Mouse (Mus musculus): ENCODE measurements around the gene Tshz2.

The Tshz2 gene

DNA sequence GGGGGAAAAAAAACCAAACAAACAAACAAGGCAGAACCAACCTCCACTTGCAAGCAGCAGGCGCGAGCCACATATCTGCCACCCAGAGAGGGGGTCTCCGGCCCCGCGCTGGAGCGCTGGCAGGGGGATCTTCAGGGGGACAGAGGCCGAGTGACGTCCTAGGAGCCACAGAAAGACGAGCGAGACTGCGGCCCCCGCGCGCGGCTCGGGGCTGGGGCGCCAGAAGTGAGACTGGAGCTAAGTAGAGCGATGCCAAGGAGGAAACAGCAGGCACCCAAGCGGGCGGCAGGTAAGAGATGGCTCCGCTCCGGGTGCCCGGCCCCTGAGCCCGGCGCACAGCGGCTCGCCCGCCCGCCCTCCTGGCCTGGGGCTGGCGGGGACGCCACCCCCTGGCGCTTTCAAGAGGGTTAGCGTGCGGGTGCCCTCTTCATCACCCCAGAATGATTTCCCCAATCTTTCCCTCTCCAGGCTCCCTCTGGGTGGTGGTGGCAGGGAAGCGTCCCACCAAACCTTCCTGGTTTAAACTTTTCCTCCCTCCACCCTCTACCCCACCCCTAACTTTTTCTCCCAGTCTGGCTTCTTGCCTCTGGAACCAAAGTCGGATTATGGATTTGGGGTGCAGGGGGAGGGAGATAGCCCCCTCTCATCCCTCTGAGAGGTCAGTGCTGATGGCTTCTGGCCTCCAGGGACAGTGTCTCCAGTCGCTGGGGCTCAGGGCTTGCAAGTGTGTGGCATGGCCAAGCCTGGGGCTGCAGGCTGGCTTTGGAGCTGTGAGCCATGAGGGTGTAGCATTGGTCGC, 877 bp downstream of the Tshz2 start:
- DNase-seq (ENCODE audit: low spot score): peak; percentile 62

DNA sequence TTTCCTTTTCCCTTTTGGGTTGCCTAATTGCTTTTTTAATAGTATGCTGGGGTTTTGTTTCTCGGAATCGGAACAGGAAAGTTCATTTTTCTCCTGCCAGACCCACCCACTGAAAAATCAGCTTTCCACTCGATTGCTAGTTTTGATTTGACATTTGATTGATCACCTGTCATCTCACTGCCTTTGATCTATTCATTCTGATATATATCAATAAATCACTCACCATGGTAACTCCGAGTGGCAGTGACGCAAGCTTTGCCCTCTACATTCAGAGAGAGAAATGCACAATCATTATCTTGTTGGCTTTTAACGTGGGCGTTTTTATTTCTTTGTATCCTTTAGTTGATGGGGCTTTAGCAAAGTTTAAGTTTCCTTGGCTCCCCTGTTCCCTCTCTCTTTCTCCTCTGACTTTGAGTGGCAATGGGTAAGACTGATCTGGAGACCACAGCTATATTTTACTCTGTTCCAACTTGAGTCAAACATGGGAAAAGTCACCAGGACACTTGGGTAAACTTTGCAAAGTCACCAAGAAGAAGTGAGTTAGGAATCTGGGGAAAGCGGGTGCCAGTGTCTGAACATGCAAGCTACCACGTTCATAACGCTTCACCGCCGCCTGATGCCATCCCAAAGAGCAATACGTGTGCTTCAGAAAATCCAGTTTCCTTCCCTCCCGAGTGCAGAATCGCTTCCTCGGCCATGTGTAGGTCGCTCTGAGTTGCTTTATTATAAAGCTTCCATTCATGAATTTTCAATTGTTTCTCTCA, 2.0 kb downstream of the Tshz2 start:
- no peak for DNase-seq (ENCODE audit: low spot score)

DNA sequence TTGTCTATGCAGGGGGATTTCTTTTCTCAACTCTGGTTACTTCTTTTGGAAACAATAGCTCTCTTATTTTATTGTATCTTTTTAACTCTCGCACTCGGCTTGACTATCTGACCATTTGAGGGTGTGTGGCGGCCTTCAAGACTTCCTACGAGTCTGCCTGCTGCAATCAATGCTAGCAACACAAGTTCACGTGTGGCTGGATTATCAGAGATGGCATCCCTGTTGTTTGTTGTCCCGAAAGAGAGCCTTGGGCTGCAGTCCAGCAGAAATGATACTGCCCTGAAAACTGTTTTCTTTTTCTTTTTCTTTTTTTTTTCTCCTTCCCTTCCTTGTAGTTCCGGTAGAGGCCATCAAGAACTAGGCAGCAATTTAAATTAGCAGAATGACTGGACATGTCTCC, 2.6 kb downstream of the Tshz2 start:
- DNase-seq (ENCODE audit: low spot score): peak; percentile 63

DNA sequence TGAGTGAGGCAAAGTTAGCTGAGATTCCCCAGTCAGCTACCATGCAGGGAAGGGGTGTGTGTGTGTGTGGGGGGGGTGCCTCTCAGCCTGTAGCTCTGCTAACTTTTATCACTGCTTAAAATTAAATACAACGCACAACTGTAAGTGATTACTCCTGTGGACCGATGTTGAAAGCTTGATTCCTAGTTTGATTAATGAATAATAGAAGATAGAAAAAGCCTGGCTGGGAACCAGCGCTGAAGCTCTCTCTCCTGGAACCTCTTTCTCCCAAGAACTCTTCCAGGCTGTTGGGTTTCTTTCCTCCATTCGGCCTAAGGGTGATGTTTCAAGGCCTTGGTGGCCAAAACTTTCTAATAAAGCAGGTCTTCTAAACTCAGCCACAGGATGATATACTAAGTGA, 3.6 kb downstream of the Tshz2 start:
- no peak for DNase-seq (ENCODE audit: low spot score)

DNA sequence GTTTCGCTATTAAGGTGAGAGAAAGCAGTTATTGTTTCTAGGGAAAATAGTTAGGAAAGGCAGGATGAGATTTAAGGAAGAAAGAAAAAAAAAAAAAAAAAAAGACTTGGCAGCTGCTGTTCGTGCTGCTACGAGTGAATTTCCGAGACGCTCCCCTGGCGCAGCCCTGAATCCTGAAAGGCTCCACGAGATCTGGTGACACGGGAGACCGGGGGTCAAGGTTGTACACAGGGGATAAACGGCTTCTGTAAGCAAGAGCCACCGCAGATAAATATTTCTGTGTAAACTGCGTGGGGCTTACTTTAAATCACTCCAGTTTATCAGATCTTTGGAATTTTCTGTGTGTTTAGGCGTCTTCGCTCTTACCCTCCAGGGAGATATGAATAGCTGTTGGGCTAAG, 8.7 kb downstream of the Tshz2 start:
- peak; percentile 60 for DNase-seq (ENCODE audit: low spot score)

DNA sequence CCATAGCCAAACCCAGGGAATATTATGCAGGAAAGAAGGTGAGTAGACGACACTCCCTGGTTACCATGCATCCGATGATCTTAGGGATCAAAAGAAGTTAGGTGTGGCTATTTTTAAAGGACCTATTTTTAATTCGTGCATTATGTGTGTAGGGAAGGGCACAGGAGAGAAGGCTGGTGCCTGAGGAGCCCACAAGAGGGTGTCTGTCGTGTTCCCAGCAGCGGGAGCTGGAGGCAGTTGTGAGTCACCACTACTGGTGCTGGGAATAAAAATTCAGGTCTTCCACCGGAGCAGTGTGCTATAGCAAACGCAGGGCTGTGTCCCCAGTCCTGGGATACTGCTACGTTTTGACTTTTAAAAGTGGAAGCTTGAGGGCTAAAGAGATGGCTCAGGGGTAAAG, 9.6 kb downstream of the Tshz2 start:
- no peak for DNase-seq (ENCODE audit: low spot score)

DNA sequence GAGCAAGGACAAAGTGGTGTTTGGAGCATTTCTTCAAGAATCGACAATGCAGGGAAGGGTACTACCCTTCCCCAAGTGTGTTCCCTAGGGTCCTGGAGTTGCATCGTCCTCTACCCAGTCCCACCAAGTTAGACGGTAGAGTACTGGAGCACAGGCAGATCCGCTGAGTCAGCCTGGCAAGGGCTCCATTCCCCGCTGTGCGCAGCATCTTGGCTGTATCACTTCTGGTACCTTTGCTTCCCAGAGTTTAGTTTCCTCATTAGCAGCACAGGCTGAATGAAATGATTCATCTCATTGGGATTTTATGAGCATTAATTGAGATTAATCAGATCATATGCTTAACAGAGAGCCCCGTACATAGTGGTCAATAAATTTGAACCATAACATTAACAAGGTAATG, 14.3 kb downstream of the Tshz2 start:
- no peak for DNase-seq (ENCODE audit: low spot score)

DNA sequence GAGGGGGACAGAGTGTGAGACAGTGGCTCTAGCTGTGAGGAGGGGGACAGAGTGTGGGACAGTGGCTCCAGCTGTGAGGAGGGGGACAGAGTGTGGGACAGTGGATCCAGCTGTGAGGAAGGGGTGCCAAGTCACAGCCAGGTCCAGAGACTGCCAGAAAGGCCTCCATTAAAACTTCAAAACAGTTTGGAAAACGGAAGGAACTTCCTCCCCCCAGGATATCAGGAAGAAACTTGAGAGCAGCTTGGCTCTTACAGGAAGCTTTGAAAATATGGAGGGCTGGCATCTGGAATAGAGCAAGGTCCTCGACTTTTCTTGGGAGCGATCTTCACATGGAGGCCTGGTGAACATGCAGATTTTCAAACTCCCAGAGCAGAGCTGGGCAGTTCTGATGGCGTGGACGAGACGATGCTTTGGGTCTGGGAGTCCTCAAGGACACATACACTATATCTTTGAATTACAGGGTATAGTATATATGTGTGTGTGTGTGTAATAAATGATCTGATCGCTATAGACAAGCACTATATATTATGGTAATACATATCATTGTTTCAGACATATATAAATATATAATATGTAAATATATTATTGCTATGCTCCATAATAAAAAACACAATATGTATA, 16.6 kb downstream of the Tshz2 start:
- no peak for DNase-seq (ENCODE audit: low spot score)

DNA sequence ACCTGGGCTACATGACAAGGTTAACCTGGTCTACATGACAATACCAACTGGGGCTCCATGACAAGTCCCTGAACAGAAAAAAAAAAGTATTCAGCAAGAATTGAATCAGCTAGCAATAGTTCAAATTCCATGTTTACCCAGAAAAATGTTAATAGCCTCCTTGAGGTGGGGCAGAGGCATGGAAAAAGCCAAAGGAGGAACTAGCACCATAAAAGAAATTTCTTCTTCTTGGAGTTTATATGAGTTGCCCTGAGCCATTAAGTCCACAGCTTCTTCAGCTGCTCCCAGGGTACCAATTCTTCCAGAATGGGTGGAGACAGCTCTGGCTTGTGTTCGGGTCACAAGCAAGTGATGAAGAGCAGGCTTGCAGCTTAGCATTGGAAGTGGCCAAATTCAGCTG, 20.5 kb downstream of the Tshz2 start:
- no peak for DNase-seq (ENCODE audit: low spot score)

DNA sequence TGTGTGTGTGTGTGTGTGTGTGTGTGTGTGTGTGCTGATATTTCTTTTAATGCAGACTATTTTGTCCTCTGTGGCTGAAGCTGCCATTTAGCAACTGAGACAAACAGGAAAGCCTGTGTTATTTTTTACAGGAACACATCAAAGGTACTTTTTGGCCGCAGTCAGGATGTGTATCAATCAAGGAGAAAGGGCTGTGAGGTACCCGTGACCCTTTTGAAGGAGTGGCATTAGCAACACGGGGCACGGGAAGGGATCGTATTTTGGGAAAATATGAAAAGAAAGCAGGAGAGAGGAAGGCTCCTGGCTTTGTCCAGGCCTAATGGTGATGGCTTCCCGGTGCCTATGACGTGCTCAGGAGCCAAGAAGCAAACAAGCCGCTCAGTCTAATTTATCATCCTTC, 31.0 kb downstream of the Tshz2 start:
- DNase-seq (ENCODE audit: low spot score): no peak

DNA sequence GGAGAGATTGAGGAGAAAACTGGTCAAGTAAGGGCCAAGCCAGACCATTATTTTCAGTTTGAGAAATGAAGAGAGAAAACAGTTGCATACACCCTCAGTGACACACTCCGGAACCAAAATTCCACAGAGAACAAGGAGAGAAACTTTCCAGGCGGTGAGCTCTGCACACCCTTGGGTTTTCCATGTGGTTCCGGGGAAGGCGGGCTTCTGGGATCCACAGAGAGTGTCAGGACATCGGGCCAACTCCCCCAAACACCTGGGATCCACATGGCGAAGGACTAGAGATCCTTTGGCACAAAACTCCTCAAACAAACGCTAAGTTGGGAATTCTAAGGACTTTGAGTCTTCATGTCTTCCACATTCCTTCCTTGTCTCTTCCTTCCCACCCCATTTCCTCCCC, 38.5 kb downstream of the Tshz2 start:
- DNase-seq (ENCODE audit: low spot score): no peak

DNA sequence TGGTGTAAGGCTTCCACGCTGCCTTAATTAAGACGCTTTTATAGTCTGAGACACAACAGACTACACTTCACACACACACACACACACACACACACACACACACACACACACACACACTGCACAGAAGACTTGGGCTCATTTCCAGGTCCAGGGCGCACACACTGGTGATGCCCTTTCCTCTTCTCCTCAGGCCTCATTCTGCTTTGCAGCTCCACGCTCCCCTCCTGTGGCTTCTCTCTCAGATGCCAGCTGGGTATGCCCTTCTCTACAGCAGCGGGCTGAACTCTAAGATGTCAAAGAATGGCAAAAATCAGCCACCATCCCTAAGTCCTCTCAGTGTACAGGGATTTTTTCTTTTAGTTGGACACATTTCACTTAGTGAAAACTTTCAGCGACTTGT, 41.0 kb downstream of the Tshz2 start:
- no peak for DNase-seq (ENCODE audit: low spot score)

DNA sequence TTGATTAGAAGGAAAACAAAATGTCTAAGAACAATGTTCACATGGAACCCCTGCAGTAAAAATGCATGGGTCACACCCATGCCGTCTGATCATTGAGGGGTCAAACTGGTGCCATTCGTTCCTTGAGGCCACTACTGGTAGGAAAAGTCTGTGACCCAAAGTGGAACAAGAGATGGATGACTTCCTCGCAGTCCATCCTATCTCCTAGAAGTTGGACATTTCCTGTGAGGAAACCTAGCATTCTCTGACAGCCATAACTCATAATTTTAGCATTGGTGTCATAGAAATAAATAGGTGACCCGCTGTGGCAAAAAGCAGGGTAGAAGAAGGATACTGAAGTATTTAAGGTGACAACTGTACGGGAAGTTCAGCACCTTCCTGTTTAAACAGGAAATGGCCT, 41.4 kb downstream of the Tshz2 start:
- no peak for DNase-seq (ENCODE audit: low spot score)

DNA sequence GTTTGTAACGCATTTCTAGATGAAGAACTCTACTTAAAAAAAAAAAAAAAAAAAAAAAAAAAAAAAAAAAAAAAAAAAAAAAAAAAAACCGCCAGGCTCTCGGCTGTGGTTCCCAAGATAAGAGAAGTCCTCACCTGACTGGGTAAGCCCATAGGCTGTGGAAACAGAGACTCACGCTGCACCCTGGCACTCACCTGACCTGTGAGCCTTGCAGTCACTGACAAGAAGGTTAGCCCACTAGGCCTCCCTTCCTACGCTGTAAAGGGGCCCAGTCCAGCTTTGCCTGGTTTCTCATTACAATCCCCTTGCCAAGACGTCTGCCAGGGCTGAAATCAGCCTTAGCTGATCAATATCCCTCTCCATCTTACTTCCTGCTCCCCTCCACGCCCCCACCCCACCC, 46.5 kb downstream of the Tshz2 start:
- DNase-seq (ENCODE audit: low spot score): no peak

DNA sequence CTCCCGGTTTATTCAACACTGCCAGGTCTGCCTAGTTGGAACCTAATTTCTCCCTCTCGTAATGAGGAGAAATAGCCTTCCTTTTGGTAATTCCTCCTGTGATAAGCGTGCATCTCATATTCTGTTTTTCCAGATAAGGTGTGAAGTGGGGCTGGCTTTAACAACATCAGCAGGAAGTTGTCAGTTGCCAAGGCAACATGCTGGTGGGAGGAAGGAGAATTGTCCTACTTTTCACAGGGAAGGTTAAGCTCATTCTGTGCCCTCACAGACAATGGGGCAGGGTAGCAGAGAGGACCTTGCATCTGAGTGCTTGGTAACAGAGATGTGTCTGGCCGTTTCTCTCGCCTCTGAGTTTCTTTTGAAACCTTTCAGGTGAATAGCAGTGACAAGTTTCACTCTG, 47.1 kb downstream of the Tshz2 start:
- DNase-seq (ENCODE audit: low spot score): no peak

DNA sequence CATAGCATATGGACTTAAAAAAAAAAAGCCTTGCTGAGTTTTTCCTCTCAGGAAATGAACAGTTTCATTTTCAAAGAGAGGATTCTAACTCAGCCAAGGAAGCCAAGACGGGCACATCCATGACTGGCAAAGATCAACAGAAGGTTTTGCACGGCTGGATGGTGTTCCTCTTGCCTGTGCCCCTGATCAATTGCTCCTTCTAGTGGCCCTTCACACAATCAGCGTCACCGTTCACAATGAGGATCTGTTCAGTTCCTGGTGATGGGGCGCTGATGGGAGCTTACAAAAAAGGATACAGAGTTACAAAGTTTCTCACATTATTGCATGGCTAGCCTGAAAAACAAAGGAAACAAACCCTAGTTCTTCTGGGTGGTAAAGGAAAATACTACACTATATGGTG, 52.4 kb downstream of the Tshz2 start:
- DNase-seq (ENCODE audit: low spot score): no peak

DNA sequence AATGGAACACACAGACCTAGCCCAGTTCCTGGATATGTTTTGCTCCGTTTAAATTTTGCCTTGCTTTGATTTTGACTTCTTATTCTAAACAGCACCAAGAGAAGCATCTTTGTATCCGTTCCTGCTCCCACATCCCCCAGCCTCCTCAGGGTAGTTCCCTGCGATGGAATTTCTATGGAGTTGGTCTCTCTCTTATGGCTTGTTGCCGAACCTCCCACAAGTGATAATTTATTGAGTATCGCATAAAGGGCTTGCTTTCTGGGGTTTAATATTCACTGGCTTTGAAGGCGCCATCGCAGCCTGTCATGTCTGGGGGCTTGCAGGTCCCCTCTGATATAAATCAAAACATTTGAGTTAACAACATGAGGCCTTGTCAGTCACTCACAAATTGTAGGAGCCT, 52.9 kb downstream of the Tshz2 start:
- DNase-seq (ENCODE audit: low spot score): no peak

DNA sequence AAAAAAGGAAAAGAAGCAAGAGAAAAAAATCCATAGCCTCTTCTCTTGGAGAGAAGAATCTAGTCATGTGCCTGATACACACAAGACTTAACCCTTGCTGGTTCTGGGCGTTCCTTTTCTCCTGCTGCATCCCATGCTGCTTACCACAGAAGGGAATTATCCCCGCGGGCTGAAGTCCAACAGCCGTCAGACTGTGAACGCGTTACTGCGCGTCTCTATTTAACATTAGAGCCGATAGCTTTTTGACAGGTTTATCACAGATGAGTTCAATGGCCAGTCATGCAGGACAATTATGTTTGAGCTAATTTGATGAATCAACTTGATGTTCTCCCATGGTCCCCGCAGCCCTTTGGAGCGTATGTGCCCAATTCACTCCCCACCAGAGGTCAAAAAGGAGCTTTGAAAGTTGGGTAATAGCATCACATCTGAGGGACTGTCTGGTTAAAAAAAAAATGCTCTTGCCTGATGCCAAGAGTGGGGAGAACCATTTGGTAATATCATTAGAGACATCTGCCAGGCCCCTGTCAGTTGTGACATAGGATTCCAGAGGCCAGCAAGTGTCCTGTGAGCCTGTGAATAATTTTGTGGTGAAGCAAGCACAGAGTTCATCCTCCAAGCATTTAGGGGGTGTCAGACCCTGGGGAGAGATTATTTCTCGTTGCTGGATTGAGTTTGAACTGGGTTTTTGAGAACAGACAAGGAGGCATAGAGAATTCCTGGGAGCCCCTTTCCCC, 54.1 kb downstream of the Tshz2 start:
- no peak for DNase-seq (ENCODE audit: low spot score)

DNA sequence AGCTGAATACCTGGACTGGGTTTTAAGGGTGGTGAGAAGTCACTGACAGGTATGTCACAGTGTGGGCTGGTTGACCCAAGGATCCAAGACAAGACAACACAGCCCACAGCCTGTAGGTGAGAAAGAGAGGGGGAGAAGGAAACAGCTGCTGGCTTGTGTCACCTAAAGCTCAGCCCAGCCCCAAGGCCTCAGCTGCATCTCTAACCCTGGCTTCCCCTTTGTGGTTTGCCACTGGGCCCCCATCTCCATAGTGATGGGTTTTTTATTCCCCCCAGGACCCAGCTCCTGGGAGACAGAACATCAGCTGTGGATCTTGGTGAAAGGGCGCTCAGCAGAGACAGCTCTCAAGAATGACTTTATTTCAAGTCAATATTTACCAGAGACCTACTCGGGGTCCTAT, 57.2 kb downstream of the Tshz2 start:
- no peak for DNase-seq (ENCODE audit: low spot score)

DNA sequence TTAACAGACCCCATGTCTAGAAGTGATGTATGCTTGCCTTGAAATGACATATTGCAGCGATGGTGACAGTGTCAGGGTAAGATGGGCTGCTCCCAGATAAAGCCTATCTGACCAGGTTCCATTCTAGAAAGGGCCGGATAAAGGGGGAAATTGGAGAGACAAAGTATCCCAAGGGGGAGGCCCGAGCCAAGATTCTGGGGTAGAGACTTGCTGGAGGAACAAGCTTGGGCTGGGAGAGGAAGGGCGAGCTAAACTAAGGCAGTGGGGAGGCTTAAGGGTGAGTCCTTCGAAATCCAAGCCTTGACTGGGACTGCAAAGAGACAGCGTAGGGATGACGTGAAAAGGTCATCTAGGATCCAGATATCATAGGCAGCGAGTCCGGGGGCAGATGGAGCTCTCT, 61.7 kb downstream of the Tshz2 start:
- no peak for DNase-seq (ENCODE audit: low spot score)

DNA sequence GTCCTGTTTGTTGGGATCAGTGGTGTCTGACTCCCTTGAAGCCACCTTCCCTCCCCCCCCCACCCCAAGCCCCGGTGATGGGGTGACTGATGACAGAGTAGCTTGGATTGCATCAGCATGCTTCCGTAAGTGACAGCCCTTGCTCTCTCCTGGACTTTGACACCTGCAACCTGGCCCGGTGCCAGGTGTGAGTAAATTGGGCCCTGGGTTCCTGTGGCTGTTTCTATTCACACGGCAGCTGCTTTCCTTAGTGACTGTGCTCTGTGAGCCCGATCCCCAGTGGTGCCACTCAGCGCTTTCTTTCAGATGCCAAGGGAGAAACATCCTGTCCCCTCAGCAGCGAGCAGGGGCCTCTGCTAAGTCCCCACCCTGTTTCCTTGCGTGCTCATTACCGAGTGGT, 62.2 kb downstream of the Tshz2 start:
- DNase-seq (ENCODE audit: low spot score): no peak

DNA sequence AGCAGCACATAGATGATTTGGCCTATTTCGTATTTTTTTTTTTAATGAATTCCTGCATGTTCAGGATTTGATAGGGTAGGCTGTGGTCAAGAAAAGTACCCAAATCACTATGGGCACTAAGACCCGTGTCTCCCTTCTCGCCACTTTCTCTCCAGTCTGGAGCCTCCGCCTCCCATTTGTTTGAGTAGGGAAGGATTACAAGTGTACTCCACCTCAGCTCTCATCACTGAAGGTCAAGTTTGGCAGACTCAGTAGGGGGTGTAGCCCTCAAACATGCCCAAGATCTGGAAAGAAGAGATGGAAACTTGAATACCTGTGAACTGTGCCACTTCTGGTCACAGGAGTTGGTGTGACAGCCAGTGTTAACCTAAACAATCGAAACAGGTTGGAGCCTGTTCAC, 66.3 kb downstream of the Tshz2 start:
- DNase-seq (ENCODE audit: low spot score): no peak

Data from testis, postnatal 10 days (tissue).